Comparison of ENCODE assay signal across 1 mouse cellular context in genomic region chr6:88901471-88901870, GRCm38 (mm10).
TF ChIP-seq lines count a peak whose summit lies in the region.

No protein-coding gene starts in this region.

TF ChIP-seq in CH12.LX, 34 proteins besides CTCF, POLR2A, EP300 and RAD21 (continued from another document):
- no peak for TF ChIP-seq SMC3 (IDR thresholded peaks at IDR 0.05; ENCODE audit: low read depth, low read length)
- TF ChIP-seq RCOR1 (conservative IDR thresholded peaks at IDR 0.05; ENCODE audit: low read depth, low read length): no peak
